ENCODE assay signal across 23 mouse cellular contexts in genomic region chr8:109999974-110000373, GRCm38 (mm10). TPM values are rescaled to one million over a fixed set of nuclear protein-coding genes. Genes with fewer than 3 reads are reported as not detected.
DNase-seq lines count a peak whose midpoint lies in the region; ATAC-seq and TF ChIP-seq lines count a peak whose summit lies in the region.
"Had no signal": no experiment of that assay in that cellular context is flagged by ENCODE, and none has a peak within 500 bp of the region (broad histone marks: within the 10 kb centered on the region; RNA-seq: fewer than 3 reads in every experiment).

No protein-coding gene starts in this region.

- no peak overlapping the region for H3K4me3 ChIP-seq in liver, adult 2 months (ENCODE audit: insufficient read depth, low read depth, low read length)
- H3K4me3 ChIP-seq in liver, postnatal 0 days (ENCODE audit: low read depth, low read length) = no peak overlapping the region
- no peak overlapping the region for H3K4me3 ChIP-seq in liver, embryonic 12.5 days

- H3K79me2 ChIP-seq in liver, adult 2 months (ENCODE audit: control insufficient read depth, insufficient read depth, low read length) = no peaks in the 10 kb centered on the region

- no peak for TF ChIP-seq CTCF in liver, adult 2 months (IDR thresholded peaks at IDR 0.05; ENCODE audit: low read depth, low read length)
- TF ChIP-seq CTCF in liver, postnatal 0 days (IDR thresholded peaks at IDR 0.05; ENCODE audit: low read depth) = no peak

- H3K4me2 ChIP-seq in liver, postnatal 0 days (ENCODE audit: low read depth, low read length) = no peak overlapping the region
- H3K4me2 ChIP-seq in liver, embryonic 12.5 days = no peak overlapping the region

- H3K9me3 ChIP-seq in liver, postnatal 0 days (ENCODE audit: low read length) = no peaks in the 10 kb centered on the region
- no peaks in the 10 kb centered on the region for H3K9me3 ChIP-seq in liver, embryonic 12.5 days (replicated peaks)
- H3K9me3 ChIP-seq: G1E had no signal

- no peak for TF ChIP-seq POLR2A in liver, adult 2 months (IDR thresholded peaks at IDR 0.05; ENCODE audit: extremely low read depth, insufficient read depth, low read length)

- H3K27ac ChIP-seq in liver, adult 2 months (replicated peaks; ENCODE audit: insufficient read depth, low read depth, low read length) = no peak overlapping the region; the same call in 1 of the 2 replicates
- H3K27ac ChIP-seq in liver, postnatal 0 days (ENCODE audit: low read depth) = no peak overlapping the region
- H3K27ac ChIP-seq in liver, embryonic 12.5 days = no peak overlapping the region

- peak; percentile 98 for DNase-seq in liver, adult 2 months (ENCODE audit: extremely low read depth, low read depth, low spot score)
- no peak for DNase-seq in liver
- DNase-seq in liver, postnatal 0 days = no peak
- DNase-seq: adrenal gland, adult 2 months; adrenal gland, adult 8-10 months; adrenal gland, postnatal 10 days; adrenal gland, postnatal 14 days; adrenal gland, postnatal 25 days; adrenal gland, postnatal 36 days; B cell, adult 2 months; cerebellum, adult 11 months; cerebellum, adult 11-12 months; cerebellum, adult 18-20 months had no signal

- H3K36me3 ChIP-seq in liver, adult 2 months (ENCODE audit: control insufficient read depth, insufficient read depth, low read length) = peaks cover 33% of the 10 kb centered on the region
- no peaks in the 10 kb centered on the region; the same call in 1 of the 2 replicates for H3K36me3 ChIP-seq in liver, postnatal 0 days (replicated peaks; ENCODE audit: insufficient read depth, low read length)
- H3K36me3 ChIP-seq in liver, embryonic 12.5 days = no peaks in the 10 kb centered on the region
- H3K36me3 ChIP-seq: G1E had no signal

- no peaks in the 10 kb centered on the region for H3K27me3 ChIP-seq in liver, adult 2 months (ENCODE audit: control insufficient read depth, insufficient read depth, low read length)
- no peaks in the 10 kb centered on the region for H3K27me3 ChIP-seq in liver, postnatal 0 days (ENCODE audit: insufficient read depth, low read length)
- no peaks in the 10 kb centered on the region for H3K27me3 ChIP-seq in liver, embryonic 12.5 days (replicated peaks)

- TF ChIP-seq EP300 in liver, postnatal 0 days (IDR thresholded peaks at IDR 0.05; ENCODE audit: low read depth) = no peak

- H3K4me1 ChIP-seq in liver, adult 2 months (ENCODE audit: control insufficient read depth, insufficient read depth, low read length) = peaks cover 4% of the 10 kb centered on the region; the same call in 1 of the 2 replicates
- H3K4me1 ChIP-seq in liver, postnatal 0 days (ENCODE audit: insufficient read depth) = 0 out of 2 replicates have a peak, but pooled peaks cover 3% of the 10 kb centered on the region
- H3K4me1 ChIP-seq in liver, embryonic 12.5 days = no peaks in the 10 kb centered on the region

- ATAC-seq in liver, postnatal 0 days = peak; percentile 54
- no peak for ATAC-seq in liver, embryonic 12.5 days
- ATAC-seq: activated CD4-positive, CD25-positive, alpha-beta regulatory T cell, adult 4 months; CD4-positive, CD25-positive, alpha-beta regulatory T cell, adult 4 months; Patski had no signal

- 28% methylated on average over 10 of the region's 10 CpGs for WGBS in liver, adult 2 months
- 68% methylated on average over 10 of the region's 10 CpGs for WGBS in liver, postnatal 0 days (ENCODE audit: insufficient replicate concordance)
- 67% methylated on average over 10 of the region's 10 CpGs for WGBS in liver, embryonic 12.5 days (ENCODE audit: insufficient replicate concordance)

- no peak overlapping the region for H3K9ac ChIP-seq in liver, adult 2 months (ENCODE audit: low read depth, low read length)
- H3K9ac ChIP-seq in liver, postnatal 0 days (replicated peaks) = no peak overlapping the region
- no peak overlapping the region for H3K9ac ChIP-seq in liver, embryonic 12.5 days

RNA-seq across cellular contexts. Expression of gene Tat, which starts 9.7 kb away (rescaled TPM):
- total RNA-seq in liver, adult 2 months (2014; rRNA removed) = 815 and 1,088 TPM in 2 replicates
- polyA plus RNA-seq in liver, adult 2 months (2012; rRNA removed) = 868 and 1,411 TPM in 2 replicates
- polyA plus RNA-seq in liver, postnatal 0 days (2015; fragmentation: Nextera tagmentation; extraction: Ambion mirVana) = 64.5 and 108 TPM in 2 replicates
- 0.10 and 0.13 TPM in 2 replicates for polyA plus RNA-seq in liver, embryonic 12.5 days (2016; fragmentation: Nextera tagmentation; extraction: Ambion mirVana)
- total RNA-seq: adrenal gland, postnatal 25 days; CH12.LX; ES-E14; MEL had no signal
- polyA plus RNA-seq: activated CD4-positive, CD25-positive, alpha-beta regulatory T cell, adult 4 months; C2C12; CD4-positive, CD25-positive, alpha-beta regulatory T cell, adult 4 months; G1E had no signal

RNA-seq across cellular contexts. Expression of gene Marveld3, which starts 38.0 kb away (rescaled TPM):
- total RNA-seq in liver, adult 2 months (2014; rRNA removed) = 0.37 and 0.81 TPM in 2 replicates
- polyA plus RNA-seq in liver, adult 2 months (2012; rRNA removed) = 0.23 and 0.70 TPM in 2 replicates
- 0.58 and 0.69 TPM in 2 replicates for polyA plus RNA-seq in liver, postnatal 0 days (2015; fragmentation: Nextera tagmentation; extraction: Ambion mirVana)
- 0.07 and 0.15 TPM in 2 replicates for polyA plus RNA-seq in liver, embryonic 12.5 days (2016; fragmentation: Nextera tagmentation; extraction: Ambion mirVana)
- total RNA-seq: adrenal gland, postnatal 25 days; CH12.LX; MEL had no signal
- polyA plus RNA-seq: activated CD4-positive, CD25-positive, alpha-beta regulatory T cell, adult 4 months; adrenal gland, adult 2 months; C2C12; CD4-positive, CD25-positive, alpha-beta regulatory T cell, adult 4 months; G1E had no signal

RNA-seq across cellular contexts. Expression of gene Chst4, which starts 39.6 kb away (rescaled TPM):
- 0.18 and 0.20 TPM in 2 replicates for total RNA-seq in liver, adult 2 months (2014; rRNA removed)
- polyA plus RNA-seq in liver, adult 2 months (2012; rRNA removed) = 0.22 and 0.39 TPM in 2 replicates
- 0.13 and 0.31 TPM in 2 replicates for polyA plus RNA-seq in liver, postnatal 0 days (2015; fragmentation: Nextera tagmentation; extraction: Ambion mirVana)
- not detected in 2 replicates for polyA plus RNA-seq in liver, embryonic 12.5 days (2016; fragmentation: Nextera tagmentation; extraction: Ambion mirVana)
- total RNA-seq: CH12.LX, G1E, MEL had no signal
- polyA plus RNA-seq: activated CD4-positive, CD25-positive, alpha-beta regulatory T cell, adult 4 months; brain, embryonic 14.5 days; C2C12; CD4-positive, CD25-positive, alpha-beta regulatory T cell, adult 4 months; G1E; Patski had no signal

Comparison
In these comparisons a context has a peak if more than half of its experiments do, and no peak if none do; other contexts are left out.
1. RNA of gene Tat, which starts 9.7 kb away (polyA plus RNA-seq): 868 to 1,411 TPM in liver, adult 2 months and 64.5 to 108 TPM in liver, postnatal 0 days; 0.10 to 0.13 TPM in liver, embryonic 12.5 days; every median in the first group is over 10 times any median in the second.